Mouse (Mus musculus) small intestine, adult 2 months (tissue): ENCODE data around the gene Mrpl37.

Source experiments
- CTCF ChIP-seq: fragments of 200-500 bp; IDR thresholded peaks from 2 replicates; pipeline ENCODE4 v1.5.1; 2012; ENCODE audit warnings: low read depth, mild to moderate bottlenecking, control low read depth, inconsistent platforms, low read length, moderate library complexity, mixed read lengths; ENCODE audit not compliant: insufficient replicate concordance, insufficient read length; ENCODE audit errors: extremely low read depth
- POLR2A ChIP-seq: fragments of 200-500 bp; IDR thresholded peaks from 2 replicates; pipeline ENCODE4 v1.6.1; 2012; ENCODE audit warnings: low read depth, mild to moderate bottlenecking, control low read depth, inconsistent platforms, low read length, moderate library complexity

- TF ChIP-seq POLR2A (no peak), CTCF (no peak)
Measured at GRCm38 (mm10) chr4:107098375-107098774, 31.7 kb upstream of the Mrpl37 start.
